Mouse (Mus musculus) ES-CJ7 (cell line): Measurements from ENCODE around the gene Treml2.
"Not testable (repeated sequence)": the region's sequence is repeated elsewhere in the genome, so short reads cannot be mapped to it uniquely, and the experiment has no call there.

ENCODE experiments used
- DNase-seq: peaks from one replicate; pipeline ENCODE4 v3.0.0; 2011; ENCODE audit warnings: low read depth, low spot score

The Treml2 gene

DNA sequence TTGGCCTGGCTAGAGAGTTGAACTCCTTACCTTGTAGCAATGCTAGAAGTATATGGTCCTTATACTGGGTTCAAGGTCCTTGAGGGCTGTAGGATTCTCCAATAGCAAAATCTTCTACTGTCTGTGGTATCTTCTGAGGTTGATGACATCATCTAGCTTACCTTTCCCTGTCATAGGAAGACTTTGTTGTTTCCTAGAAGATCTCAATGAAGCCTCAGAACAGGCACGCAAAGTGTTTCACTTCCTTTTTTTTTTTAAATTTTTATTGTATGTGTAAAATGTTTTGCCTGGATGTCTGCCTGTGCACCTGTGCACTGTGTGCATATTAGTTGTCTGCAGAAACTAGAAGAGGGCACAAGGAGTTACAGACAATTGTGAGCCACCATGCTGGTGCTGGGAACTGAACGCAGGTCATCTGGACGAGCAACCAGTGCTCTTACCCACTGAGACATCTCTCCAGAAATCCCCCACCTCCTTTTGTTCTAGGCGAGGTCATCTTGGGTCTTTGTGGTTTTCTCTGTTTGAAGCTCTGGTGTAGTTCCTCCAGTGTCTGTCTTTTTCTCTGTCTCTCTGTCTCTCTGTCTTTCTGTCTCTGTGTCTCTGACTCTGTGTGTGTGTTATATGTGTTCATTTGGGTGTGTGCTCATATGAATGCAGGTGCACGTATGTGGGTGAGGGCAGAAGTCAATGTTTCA, 5.7 kb upstream of the Treml2 start:
- DNase-seq = no peak

- DNase-seq = no peak
These were observed 458 bp downstream of the Treml2 start for GRCm38 (mm10) chr17:48299756-48300155.

- no peak for DNase-seq
These were observed 901 bp downstream of the Treml2 start for GRCm38 (mm10) chr17:48300199-48300598.

- DNase-seq = no peak
These were observed 1.6 kb downstream of the Treml2 start for GRCm38 (mm10) chr17:48300861-48301260.

- DNase-seq = no peak
These were observed 2.5 kb downstream of the Treml2 start for GRCm38 (mm10) chr17:48301792-48302191.

DNA sequence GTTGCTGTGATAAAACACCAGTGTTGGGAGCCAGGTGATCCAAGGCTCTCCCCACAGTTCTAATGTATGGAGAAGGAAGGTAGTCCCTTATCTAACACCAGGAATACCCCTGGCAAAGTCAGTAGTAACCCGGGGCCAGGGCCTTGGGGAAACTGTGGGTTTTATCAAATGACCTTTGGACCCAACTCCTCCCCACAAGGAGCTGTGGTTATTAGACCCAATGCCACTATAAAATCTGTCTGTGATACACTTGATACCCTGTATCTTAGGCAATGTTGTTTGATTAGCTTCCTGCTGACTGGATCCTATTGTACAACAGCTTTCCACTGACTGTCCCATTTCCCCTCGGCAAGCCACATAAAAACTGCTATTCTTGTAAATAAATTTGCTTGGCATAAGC, 12.8 kb downstream of the Treml2 start:
- no peak for DNase-seq

GRCm38 (mm10) chr17:48315905-48316579, 16.7 kb downstream of the Treml2 start, which contains the start of gene B430306N03Rik:
Gene B430306N03Rik, plus strand, starts transcription at chr17:48316141.
- DNase-seq = not testable (repeated sequence)

DNA sequence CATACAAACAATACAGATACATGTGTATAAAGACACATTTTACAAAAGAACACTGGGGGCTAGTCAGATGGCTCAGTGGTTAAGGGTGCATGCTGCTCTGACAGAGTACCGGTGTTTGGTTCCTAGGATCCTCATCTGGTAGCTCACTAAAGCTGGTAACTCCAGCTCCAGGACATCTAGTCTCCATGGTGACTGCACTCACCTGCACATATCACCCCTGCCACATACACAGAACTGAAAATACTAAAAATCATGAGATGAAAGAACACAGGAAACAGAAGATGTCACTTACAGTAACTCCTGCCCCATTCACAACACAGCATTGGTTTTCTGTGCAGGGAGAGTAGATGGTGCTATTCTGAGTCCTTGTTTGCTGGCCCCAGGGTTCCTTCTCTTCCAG, 19.4 kb downstream of the Treml2 start:
- no peak for DNase-seq

GRCm38 (mm10) chr17:48321279-48321678, 22.0 kb downstream of the Treml2 start:
- DNase-seq = no peak

- DNase-seq = peak; percentile 68
These were observed 23.9 kb downstream of the Treml2 start for GRCm38 (mm10) chr17:48323236-48323635.

GRCm38 (mm10) chr17:48324258-48324657, 25.0 kb downstream of the Treml2 start:
- no peak for DNase-seq

DNA sequence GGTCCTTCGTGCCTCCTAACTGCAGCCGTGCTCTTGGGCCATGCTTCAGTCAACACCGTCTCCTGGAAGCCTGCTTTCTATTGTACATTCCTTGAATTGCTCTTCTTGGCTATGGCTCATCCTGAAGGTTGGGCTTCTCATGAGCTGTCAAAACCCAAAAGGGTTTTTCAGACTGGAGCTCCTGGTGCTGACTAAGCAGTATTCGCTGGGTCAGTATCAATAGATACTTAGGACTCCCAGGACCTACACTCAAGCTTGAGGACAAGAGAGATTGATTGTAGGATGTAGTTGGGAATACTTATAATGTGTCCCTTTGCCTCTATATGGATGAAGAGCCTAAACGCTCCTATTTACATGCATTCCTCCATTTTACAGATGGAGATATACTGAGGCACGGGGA, 25.8 kb downstream of the Treml2 start:
- DNase-seq = no peak

DNA sequence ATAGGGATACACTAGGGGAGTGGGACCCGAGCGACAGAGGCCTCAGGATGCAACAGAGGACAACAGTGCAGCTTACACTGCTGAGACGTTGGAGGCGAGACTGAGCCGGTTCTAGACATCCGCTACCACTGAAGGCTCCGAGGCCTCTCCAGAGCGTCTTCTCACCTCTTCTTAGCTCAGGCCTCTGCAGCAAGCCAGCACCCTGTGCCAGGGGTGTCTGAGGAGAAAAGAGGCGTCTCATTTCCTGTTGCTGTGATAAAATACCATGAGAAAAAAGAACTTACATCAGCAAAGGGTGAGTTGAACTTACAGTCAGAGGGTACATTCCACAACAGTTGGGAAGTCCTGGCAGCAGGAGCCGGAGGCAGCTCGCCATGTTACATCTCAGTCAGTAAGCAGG, 26.3 kb downstream of the Treml2 start:
- no peak for DNase-seq

DNA sequence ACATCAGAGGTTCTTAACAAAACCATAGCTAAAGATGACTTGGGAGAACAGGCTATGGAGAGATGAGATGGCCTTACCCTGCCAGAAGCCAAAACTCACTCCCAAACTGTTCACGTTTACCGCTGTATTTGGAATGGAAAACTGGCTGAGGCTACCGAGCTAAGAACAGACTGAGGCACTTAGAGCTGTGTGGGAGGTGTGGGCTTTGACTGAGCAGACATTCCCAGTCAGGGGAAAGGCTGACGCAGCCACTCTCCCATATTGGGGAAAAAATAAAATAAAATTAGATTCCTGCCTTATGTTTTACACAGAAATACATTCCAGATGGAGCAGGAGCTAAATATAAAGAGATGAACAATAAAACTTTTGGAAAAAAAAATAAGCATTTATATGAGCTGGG, 27.4 kb downstream of the Treml2 start:
- no peak for DNase-seq

DNA sequence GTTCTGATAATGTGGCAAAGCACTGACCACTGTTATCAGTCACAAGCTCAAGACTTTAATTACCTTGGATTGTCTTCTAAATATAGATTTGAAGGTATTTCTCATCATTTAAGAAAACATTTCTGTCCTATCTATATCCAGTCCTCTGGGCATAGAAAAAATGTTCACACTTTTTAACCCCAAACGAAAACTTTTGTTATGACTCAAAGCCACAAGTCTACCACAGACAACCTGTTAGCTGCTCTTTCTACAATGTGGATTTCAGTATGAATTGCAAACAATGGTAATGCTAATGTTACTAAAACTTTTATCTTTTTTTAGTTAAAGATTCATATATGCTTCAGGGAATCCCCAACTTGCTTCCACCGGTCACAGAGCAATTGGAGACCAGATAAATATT, 33.2 kb downstream of the Treml2 start:
- no peak for DNase-seq

DNA sequence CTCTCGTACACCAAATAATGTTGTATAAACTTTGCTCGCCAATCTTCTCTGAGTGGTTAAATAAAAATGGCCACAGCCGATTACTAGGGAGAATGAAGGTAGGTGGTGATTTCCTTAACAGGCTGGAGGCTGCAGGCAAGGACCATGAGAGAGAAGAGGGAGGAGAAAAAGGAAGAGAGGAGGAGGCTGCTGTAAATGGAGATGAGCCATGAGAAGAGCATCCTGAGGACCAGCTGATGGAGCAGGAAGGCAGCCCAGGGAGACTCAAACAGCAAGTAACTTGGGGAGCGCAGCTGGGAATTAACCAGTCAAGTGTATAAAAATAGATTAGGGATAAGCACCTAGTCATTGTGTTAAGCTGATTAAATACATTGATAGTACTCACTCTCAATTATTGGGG, 34.9 kb downstream of the Treml2 start:
- no peak for DNase-seq

- peak; percentile 72 for DNase-seq
These were observed 37.6 kb downstream of the Treml2 start for GRCm38 (mm10) chr17:48336857-48337256.

GRCm38 (mm10) chr17:48340267-48340666, 41.0 kb downstream of the Treml2 start:
- DNase-seq = no peak

- DNase-seq = no peak
These were observed 42.6 kb downstream of the Treml2 start for GRCm38 (mm10) chr17:48341947-48342346.

DNA sequence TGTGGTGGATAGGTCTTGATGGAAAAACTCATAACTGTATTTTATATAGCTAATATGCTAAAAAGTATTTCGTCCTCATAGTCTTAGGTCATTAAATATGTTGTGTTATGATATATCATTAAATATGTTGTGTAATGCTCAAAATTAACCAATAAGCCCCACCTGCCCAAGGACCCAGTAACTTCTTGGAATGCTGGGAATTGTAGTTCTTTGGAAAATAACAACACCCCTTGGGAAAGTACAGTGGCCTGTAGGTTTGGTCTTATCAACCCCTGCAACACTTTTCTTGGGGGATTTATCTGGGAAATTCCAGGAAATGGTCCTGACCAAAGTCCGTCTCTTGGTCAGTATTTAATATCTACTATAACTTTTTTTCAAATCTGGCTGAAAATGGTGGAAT, 43.8 kb downstream of the Treml2 start:
- no peak for DNase-seq

DNA sequence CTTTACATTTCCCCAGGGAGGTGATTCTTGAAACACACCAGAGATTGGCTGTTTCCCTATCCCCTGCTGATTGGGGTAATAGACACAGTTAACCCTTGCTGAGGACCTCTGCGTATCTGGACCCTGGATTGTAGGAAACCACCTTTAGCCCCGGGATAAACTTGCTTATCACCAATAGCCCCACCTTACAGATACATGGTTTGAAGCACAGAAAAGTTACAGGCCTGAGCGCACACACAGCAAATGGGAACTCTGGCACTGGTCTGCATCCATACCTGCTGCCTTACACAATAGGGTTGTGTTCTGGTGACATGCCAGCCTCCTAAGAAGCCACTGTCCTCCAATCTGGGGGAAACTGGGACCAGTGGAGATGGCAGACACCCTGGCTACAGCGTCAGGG, 46.5 kb downstream of the Treml2 start:
- DNase-seq = no peak

GRCm38 (mm10) chr17:48346231-48346630, 46.9 kb downstream of the Treml2 start, which contains the start of gene Trem2:
Gene Trem2, plus strand, starts transcription at chr17:48346401.
- DNase-seq = no peak

DNA sequence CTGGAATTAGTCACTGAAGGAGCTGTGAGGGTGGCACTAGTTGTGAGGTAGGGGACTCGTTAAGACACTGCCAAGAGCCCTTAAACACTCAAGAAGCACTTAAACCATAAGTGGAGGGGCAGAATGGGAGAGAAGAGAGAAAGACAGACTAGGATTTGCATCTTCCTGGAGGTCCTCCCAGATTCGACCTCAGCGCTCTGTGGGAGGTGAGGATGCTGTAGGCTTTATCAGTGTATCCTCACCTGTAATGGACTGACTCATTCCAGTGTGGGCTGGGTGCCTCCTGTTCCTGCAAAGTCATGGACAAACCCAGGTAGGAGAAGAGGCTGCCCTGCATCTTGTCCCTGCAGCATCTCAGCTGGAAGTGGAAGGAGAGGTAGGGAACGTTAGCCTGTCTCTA, 47.5 kb downstream of the Treml2 start:
- DNase-seq = no peak
